ENCODE assay signal across 12 mouse cellular contexts in genomic region chr2:30261921-30262839, GRCm38 (mm10). TPM values are rescaled to one million over a fixed set of nuclear protein-coding genes. Genes with fewer than 3 reads are reported as not detected.
A peak's percentile ranks its signal among the peaks of the same experiment; 100 is the strongest.
DNase-seq lines count a peak whose midpoint lies in the region; ATAC-seq and TF ChIP-seq lines count a peak whose summit lies in the region.
"Had no signal": no experiment of that assay in that cellular context is flagged by ENCODE, and none has a peak within 500 bp of the region (broad histone marks: within the 10 kb centered on the region; RNA-seq: fewer than 3 reads in every experiment).

No protein-coding gene starts in this region.

- TF ChIP-seq EP300 in MEL (IDR thresholded peaks at IDR 0.05; ENCODE audit: low read depth in 1 of 2, low read length in 2 of 2) = no peak

- peak overlapping the region; percentile 15 for H3K27ac ChIP-seq in forebrain, embryonic 13.5 days
- no peak overlapping the region for H3K27ac ChIP-seq in forebrain, embryonic 11.5 days (ENCODE audit: low read depth, low read length)
- H3K27ac ChIP-seq in MEL (ENCODE audit: control insufficient read depth, low read depth, low read length) = no peak overlapping the region
- peak overlapping the region; percentile 55 for H3K27ac ChIP-seq in hindbrain, embryonic 13.5 days
- H3K27ac ChIP-seq: kidney, embryonic 15.5 days; limb, embryonic 13.5 days had no signal

- peaks cover 79% of the 10 kb centered on the region for H3K36me3 ChIP-seq in forebrain, embryonic 13.5 days (ENCODE audit: poor library complexity, severe bottlenecking)
- peaks cover 11% of the 10 kb centered on the region; the same call in 1 of the 2 replicates for H3K36me3 ChIP-seq in forebrain, embryonic 11.5 days (ENCODE audit: control insufficient read depth, insufficient read depth, low read length)
- peaks cover 0 to 20% of the 10 kb centered on the region in 2 experiments; a peak in 3 of 4 replicates for H3K36me3 ChIP-seq in MEL (ENCODE audit: control insufficient read depth in 1 of 2, insufficient read depth in 2 of 2, low read length in 2 of 2)
- H3K36me3 ChIP-seq in hindbrain, embryonic 13.5 days = peaks cover 86% of the 10 kb centered on the region

- no peak overlapping the region for H3K4me2 ChIP-seq in forebrain, embryonic 13.5 days
- no peak overlapping the region for H3K4me2 ChIP-seq in forebrain, embryonic 11.5 days (ENCODE audit: low read depth, low read length, severe bottlenecking)
- no peak overlapping the region for H3K4me2 ChIP-seq in hindbrain, embryonic 13.5 days
- H3K4me2 ChIP-seq: kidney, embryonic 15.5 days; limb, embryonic 13.5 days had no signal

- H3K4me3 ChIP-seq in forebrain, embryonic 13.5 days = no peak overlapping the region
- H3K4me3 ChIP-seq in forebrain, embryonic 11.5 days (ENCODE audit: low read depth, low read length) = no peak overlapping the region
- H3K4me3 ChIP-seq in MEL (ENCODE audit: control insufficient read depth in 1 of 2, insufficient read depth in 1 of 2, low read depth in 2 of 2, low read length in 2 of 2) = no peak overlapping the region
- no peak overlapping the region for H3K4me3 ChIP-seq in hindbrain, embryonic 13.5 days
- H3K4me3 ChIP-seq: kidney, embryonic 15.5 days; limb, embryonic 13.5 days had no signal

- WGBS in forebrain, embryonic 13.5 days = 89% methylated on average over 18 of the region's 18 CpGs
- 91% methylated on average over 18 of the region's 18 CpGs for WGBS in forebrain, embryonic 11.5 days
- WGBS in hindbrain, embryonic 13.5 days = 87% methylated on average over 18 of the region's 18 CpGs

- TF ChIP-seq CTCF in MEL (IDR thresholded peaks at IDR 0.05 in 2 of 3, conservative IDR thresholded peaks at IDR 0.05 in 1 of 3; ENCODE audit: control insufficient read depth in 1 of 3, insufficient read depth in 1 of 3, low read depth in 2 of 3, low read length in 3 of 3, poor library complexity in 1 of 3, severe bottlenecking in 1 of 3) = no peak

- no peak for TF ChIP-seq RAD21 in MEL (IDR thresholded peaks at IDR 0.05; ENCODE audit: low read depth, low read length)

- no peak for ATAC-seq in forebrain, embryonic 13.5 days
- ATAC-seq in forebrain, embryonic 11.5 days (replicated peaks; ENCODE audit: low FRiP score) = no peak
- ATAC-seq in hindbrain, embryonic 13.5 days (ENCODE audit: low FRiP score) = no peak

- H3K79me2 ChIP-seq in MEL (ENCODE audit: control insufficient read depth, insufficient read depth, low read length, poor library complexity) = no peaks in the 10 kb centered on the region; the same call in 1 of the 2 replicates

- H3K9ac ChIP-seq in forebrain, embryonic 13.5 days = 0 out of 2 replicates have a peak overlapping the region, but pooled peaks have one; percentile 7
- no peak overlapping the region for H3K9ac ChIP-seq in forebrain, embryonic 11.5 days (ENCODE audit: low read length)
- H3K9ac ChIP-seq in MEL (ENCODE audit: control insufficient read depth, low read depth, low read length, poor library complexity, severe bottlenecking) = no peak overlapping the region
- peak overlapping the region; percentile 11; the same call in 1 of the 2 replicates for H3K9ac ChIP-seq in hindbrain, embryonic 13.5 days
- H3K9ac ChIP-seq: kidney, embryonic 15.5 days; limb, embryonic 13.5 days had no signal

- DNase-seq in forebrain, embryonic 11.5 days (ENCODE audit: low spot score) = no peak
- DNase-seq in kidney, postnatal 10 days = peak; percentile 19
- no peak for DNase-seq in kidney, postnatal 4 days
- no peak for DNase-seq in MEL (ENCODE audit: low read depth, low spot score)
- DNase-seq in spleen, postnatal 14 days (ENCODE audit: low spot score in 2 of 2) = no peak
- DNase-seq in embryo, embryonic 10 days (ENCODE audit: low spot score) = no peak

- TF ChIP-seq POLR2A in MEL (IDR thresholded peaks at IDR 0.05; ENCODE audit: control insufficient read depth in 1 of 2, insufficient read depth in 1 of 2, low read depth in 1 of 2, low read length in 2 of 2, poor library complexity in 1 of 2) = no peak

- no peaks in the 10 kb centered on the region for H3K27me3 ChIP-seq in forebrain, embryonic 13.5 days
- H3K27me3 ChIP-seq in forebrain, embryonic 11.5 days (ENCODE audit: control insufficient read depth, insufficient read depth, low read length) = no peaks in the 10 kb centered on the region
- no peaks in the 10 kb centered on the region for H3K27me3 ChIP-seq in MEL (ENCODE audit: control insufficient read depth in 1 of 2, insufficient read depth in 2 of 2, low read length in 2 of 2)
- no peaks in the 10 kb centered on the region for H3K27me3 ChIP-seq in hindbrain, embryonic 13.5 days
- H3K27me3 ChIP-seq: kidney, embryonic 15.5 days; limb, embryonic 13.5 days had no signal

- H3K9me3 ChIP-seq in forebrain, embryonic 13.5 days (replicated peaks) = no peaks in the 10 kb centered on the region
- H3K9me3 ChIP-seq in forebrain, embryonic 11.5 days (ENCODE audit: control insufficient read depth, low read length) = no peaks in the 10 kb centered on the region
- H3K9me3 ChIP-seq in MEL (replicated peaks; ENCODE audit: insufficient read depth, low read length) = no peaks in the 10 kb centered on the region
- no peaks in the 10 kb centered on the region for H3K9me3 ChIP-seq in hindbrain, embryonic 13.5 days
- H3K9me3 ChIP-seq: kidney, embryonic 15.5 days; limb, embryonic 13.5 days had no signal

- H3K4me1 ChIP-seq in forebrain, embryonic 13.5 days = peaks cover 47% of the 10 kb centered on the region
- H3K4me1 ChIP-seq in forebrain, embryonic 11.5 days (replicated peaks; ENCODE audit: control insufficient read depth, insufficient read depth, low read length) = peaks cover 5% of the 10 kb centered on the region; the same call in 1 of the 2 replicates
- H3K4me1 ChIP-seq in MEL (ENCODE audit: control insufficient read depth in 1 of 2, insufficient read depth in 2 of 2, low read length in 2 of 2) = peaks cover 19 to 24% of the 10 kb centered on the region in 2 experiments
- H3K4me1 ChIP-seq in hindbrain, embryonic 13.5 days (replicated peaks) = peaks cover 75% of the 10 kb centered on the region

TF ChIP-seq in MEL, 35 proteins besides CTCF, POLR2A, EP300 and RAD21:
- TF ChIP-seq ZNF384 (IDR thresholded peaks at IDR 0.05; ENCODE audit: low read depth, low read length) (peak; percentile 65), RCOR1 (IDR thresholded peaks at IDR 0.05; ENCODE audit: low read depth, low read length) (no peak), TCF12 (IDR thresholded peaks at IDR 0.05; ENCODE audit: low read depth, low read length) (no peak), NELFE (IDR thresholded peaks at IDR 0.05; ENCODE audit: low read depth, low read length) (no peak), MAZ (IDR thresholded peaks at IDR 0.05; ENCODE audit: low read depth, low read length) (no peak)

RNA-seq across cellular contexts. Expression of gene Phyhd1, which starts 3.8 kb away (rescaled TPM):
- 5.3 and 6.8 TPM in 2 replicates for polyA plus RNA-seq in forebrain, embryonic 13.5 days (2015; fragmentation: Nextera tagmentation; extraction: Ambion mirVana)
- polyA plus RNA-seq in forebrain, embryonic 11.5 days (2014; fragmentation: Nextera tagmentation; extraction: Ambion mirVana) = 3.8 and 3.9 TPM in 2 replicates
- total RNA-seq in MEL (2012; rRNA removed) = 0.19 TPM in 1 of 2 replicates, not detected in the other
- 1 to 10 TPM in 1 of 2 experiments, not detected in 1; 1.6 TPM for polyA plus RNA-seq in MEL (2012; ENCODE audit: insufficient read depth in 1 of 2, insufficient read length in 2 of 2, low read depth in 1 of 2, low replicate concordance in 2 of 2, missing spikeins in 1 of 2)
- 6.5 and 8.3 TPM in 2 replicates for polyA plus RNA-seq in hindbrain, embryonic 13.5 days (2015; fragmentation: Nextera tagmentation; extraction: Ambion mirVana)

RNA-seq across cellular contexts. Expression of gene Gm28038, which starts 18.7 kb away (rescaled TPM):
- polyA plus RNA-seq in forebrain, embryonic 13.5 days (2015; fragmentation: Nextera tagmentation; extraction: Ambion mirVana) = not detected in 2 replicates
- not detected in 2 replicates for polyA plus RNA-seq in forebrain, embryonic 11.5 days (2014; fragmentation: Nextera tagmentation; extraction: Ambion mirVana)
- not detected in 2 replicates for total RNA-seq in MEL (2012; rRNA removed)
- not detected for polyA plus RNA-seq in MEL (2012; ENCODE audit: insufficient read depth in 1 of 2, insufficient read length in 2 of 2, low read depth in 1 of 2, low replicate concordance in 2 of 2, missing spikeins in 1 of 2)
- not detected in 2 replicates for polyA plus RNA-seq in hindbrain, embryonic 13.5 days (2015; fragmentation: Nextera tagmentation; extraction: Ambion mirVana)
- total RNA-seq: gastrocnemius, postnatal 36 days had no signal
- polyA plus RNA-seq: embryonic facial prominence, embryonic 14.5 days; kidney, embryonic 15.5 days; limb, embryonic 13.5 days had no signal

RNA-seq across cellular contexts. Expression of gene Gm28035, which starts 21.8 kb away (rescaled TPM):
- polyA plus RNA-seq in forebrain, embryonic 13.5 days (2015; fragmentation: Nextera tagmentation; extraction: Ambion mirVana) = 0.21 and 0.36 TPM in 2 replicates
- 0.20 and 0.28 TPM in 2 replicates for polyA plus RNA-seq in forebrain, embryonic 11.5 days (2014; fragmentation: Nextera tagmentation; extraction: Ambion mirVana)
- 0.10 TPM in 1 of 2 replicates, not detected in the other for total RNA-seq in MEL (2012; rRNA removed)
- under 1 TPM in 1 of 2 experiments, not detected in 1; 0.26 TPM for polyA plus RNA-seq in MEL (2012; ENCODE audit: insufficient read depth in 1 of 2, insufficient read length in 2 of 2, low read depth in 1 of 2, low replicate concordance in 2 of 2, missing spikeins in 1 of 2)
- 0.10 and 0.36 TPM in 2 replicates for polyA plus RNA-seq in hindbrain, embryonic 13.5 days (2015; fragmentation: Nextera tagmentation; extraction: Ambion mirVana)

RNA-seq across cellular contexts. Expression of gene Dolk, which starts 24.0 kb away (rescaled TPM):
- polyA plus RNA-seq in forebrain, embryonic 13.5 days (2015; fragmentation: Nextera tagmentation; extraction: Ambion mirVana) = 28.0 and 30.6 TPM in 2 replicates
- polyA plus RNA-seq in forebrain, embryonic 11.5 days (2014; fragmentation: Nextera tagmentation; extraction: Ambion mirVana) = 26.2 and 26.3 TPM in 2 replicates
- 13.7 and 21.7 TPM in 2 replicates for total RNA-seq in MEL (2012; rRNA removed)
- polyA plus RNA-seq in MEL (2012; ENCODE audit: insufficient read depth in 1 of 2, insufficient read length in 2 of 2, low read depth in 1 of 2, low replicate concordance in 2 of 2, missing spikeins in 1 of 2) = 10 to 100 TPM in 1 of 2 experiments, not detected in 1; 18.5 TPM
- 33.7 TPM in 2 replicates for polyA plus RNA-seq in hindbrain, embryonic 13.5 days (2015; fragmentation: Nextera tagmentation; extraction: Ambion mirVana)

RNA-seq across cellular contexts. Expression of gene Nup188, which starts 24.0 kb away (rescaled TPM):
- 24.9 and 32.7 TPM in 2 replicates for polyA plus RNA-seq in forebrain, embryonic 13.5 days (2015; fragmentation: Nextera tagmentation; extraction: Ambion mirVana)
- 65.8 and 67.0 TPM in 2 replicates for polyA plus RNA-seq in forebrain, embryonic 11.5 days (2014; fragmentation: Nextera tagmentation; extraction: Ambion mirVana)
- total RNA-seq in MEL (2012; rRNA removed) = 58.6 and 63.2 TPM in 2 replicates
- 100 to 1,000 TPM in 1 of 2 experiments, not detected in 1; 119 TPM for polyA plus RNA-seq in MEL (2012; ENCODE audit: insufficient read depth in 1 of 2, insufficient read length in 2 of 2, low read depth in 1 of 2, low replicate concordance in 2 of 2, missing spikeins in 1 of 2)
- 21.6 and 24.0 TPM in 2 replicates for polyA plus RNA-seq in hindbrain, embryonic 13.5 days (2015; fragmentation: Nextera tagmentation; extraction: Ambion mirVana)

Comparison
In these comparisons a context has a peak if more than half of its experiments do, and no peak if none do; other contexts are left out.
1. H3K27ac ChIP-seq: peak in forebrain, embryonic 13.5 days (single experiment) and hindbrain, embryonic 13.5 days (single experiment); none in forebrain, embryonic 11.5 days (single experiment) and MEL (single experiment).
2. H3K9ac ChIP-seq: peak in forebrain, embryonic 13.5 days (single experiment) and hindbrain, embryonic 13.5 days (single experiment); none in forebrain, embryonic 11.5 days (single experiment) and MEL (single experiment).